Mouse (Mus musculus): ENCODE results near the gene Pml. TPM values are rescaled to one million over a fixed set of nuclear protein-coding genes. Genes with fewer than 3 reads are reported as not detected.
A peak's percentile ranks its signal among the peaks of the same experiment; 100 is the strongest.

Pml gene
- polyA plus RNA-seq, 1 experiment from 2014 or later = 8.2 TPM

GRCm38 (mm10) chr9:58248746-58249413 is 706 bp downstream of the Pml start:
- H3K27ac ChIP-seq = no peak overlapping the region
- peak overlapping the region; percentile 53; the same call in 1 of the 2 replicates for H3K9ac ChIP-seq
- no peaks in the 10 kb centered on the region for H3K36me3 ChIP-seq
- ATAC-seq (ENCODE audit: low FRiP score, low read depth) = no peak
- peaks cover 16% of the 10 kb centered on the region for H3K4me1 ChIP-seq
- 47% methylated on average over 7 of the region's 7 CpGs for WGBS
- no peaks in the 10 kb centered on the region for H3K9me3 ChIP-seq
- H3K4me2 ChIP-seq (replicated peaks) = peak overlapping the region; percentile 62
- H3K4me3 ChIP-seq = peak overlapping the region; percentile 32
- H3K27me3 ChIP-seq (replicated peaks) = no peaks in the 10 kb centered on the region

- Histone ChIP-seq H3K4me3 (no peak overlapping the region), H3K36me3 (no peaks in the 10 kb centered on the region), H3K9me3 (no peaks in the 10 kb centered on the region), H3K4me2 (replicated peaks) (peak overlapping the region; percentile 46), H3K27ac (no peak overlapping the region), H3K9ac (peak overlapping the region; percentile 42; the same call in 1 of the 2 replicates), H3K4me1 (peaks cover 18% of the 10 kb centered on the region), H3K27me3 (replicated peaks) (no peaks in the 10 kb centered on the region)
- WGBS = 16% methylated on average over 25 of the region's 25 CpGs
- peak; percentile 84; the same call in 1 of the 2 replicates for ATAC-seq (ENCODE audit: low FRiP score, low read depth)
Measured at GRCm38 (mm10) chr9:58247064-58247759, 2.4 kb downstream of the Pml start.

- H3K4me2 ChIP-seq (replicated peaks) = no peak overlapping the region
- WGBS = 43% methylated on average over 4 of the region's 4 CpGs
- no peak for ATAC-seq (ENCODE audit: low FRiP score, low read depth)
- H3K4me3 ChIP-seq = no peak overlapping the region
- no peaks in the 10 kb centered on the region for H3K9me3 ChIP-seq
- H3K27ac ChIP-seq = no peak overlapping the region
- peaks cover 28% of the 10 kb centered on the region for H3K4me1 ChIP-seq
- H3K36me3 ChIP-seq = no peaks in the 10 kb centered on the region
- no peak overlapping the region for H3K9ac ChIP-seq
- H3K27me3 ChIP-seq (replicated peaks) = no peaks in the 10 kb centered on the region
Measured at GRCm38 (mm10) chr9:58246083-58246591, 3.4 kb downstream of the Pml start.

GRCm38 (mm10) chr9:58243696-58244095 is 5.9 kb downstream of the Pml start:
- no peak for ATAC-seq (ENCODE audit: low FRiP score, low read depth)
- Histone ChIP-seq H3K4me2 (replicated peaks) (no peak overlapping the region), H3K36me3 (no peaks in the 10 kb centered on the region), H3K9me3 (no peaks in the 10 kb centered on the region), H3K4me1 (peaks cover 23% of the 10 kb centered on the region), H3K9ac (no peak overlapping the region), H3K27ac (no peak overlapping the region), H3K27me3 (replicated peaks) (no peaks in the 10 kb centered on the region), H3K4me3 (no peak overlapping the region)
- 87% methylated on average over 6 of the region's 6 CpGs for WGBS

- Histone ChIP-seq H3K36me3 (no peaks in the 10 kb centered on the region), H3K27me3 (replicated peaks) (no peaks in the 10 kb centered on the region), H3K9me3 (no peaks in the 10 kb centered on the region), H3K4me3 (no peak overlapping the region), H3K4me2 (replicated peaks) (no peak overlapping the region), H3K27ac (no peak overlapping the region), H3K9ac (no peak overlapping the region), H3K4me1 (peaks cover 23% of the 10 kb centered on the region)
- no peak for ATAC-seq (ENCODE audit: low FRiP score, low read depth)
- WGBS = 88% methylated on average over 5 of the region's 5 CpGs
Measured at GRCm38 (mm10) chr9:58242696-58243095, 6.9 kb downstream of the Pml start.

GRCm38 (mm10) chr9:58241780-58242485 is 7.7 kb downstream of the Pml start:
- Histone ChIP-seq H3K4me2 (replicated peaks) (no peak overlapping the region), H3K27ac (no peak overlapping the region), H3K4me3 (no peak overlapping the region), H3K27me3 (replicated peaks) (no peaks in the 10 kb centered on the region), H3K4me1 (peaks cover 20% of the 10 kb centered on the region; the same call in 1 of the 2 replicates), H3K36me3 (no peaks in the 10 kb centered on the region), H3K9me3 (no peaks in the 10 kb centered on the region), H3K9ac (no peak overlapping the region)
- WGBS = 56% methylated on average over 9 of the region's 9 CpGs
- 0 out of 2 replicates have a peak, but pooled peaks have one; percentile 44 for ATAC-seq (ENCODE audit: low FRiP score, low read depth)

- 97% methylated on average over 28 of the region's 28 CpGs for WGBS
- no peak for ATAC-seq (ENCODE audit: low FRiP score, low read depth)
- Histone ChIP-seq H3K36me3 (peaks cover 9% of the 10 kb centered on the region), H3K27me3 (replicated peaks) (no peaks in the 10 kb centered on the region), H3K9me3 (no peaks in the 10 kb centered on the region), H3K9ac (no peak overlapping the region), H3K4me1 (no peaks in the 10 kb centered on the region), H3K4me3 (no peak overlapping the region), H3K4me2 (replicated peaks) (no peak overlapping the region), H3K27ac (no peak overlapping the region)
Measured at GRCm38 (mm10) chr9:58234502-58235015, 15.0 kb downstream of the Pml start.

GRCm38 (mm10) chr9:58232374-58232773 is 17.2 kb downstream of the Pml start:
- peaks cover 21% of the 10 kb centered on the region for H3K36me3 ChIP-seq
- H3K27me3 ChIP-seq (replicated peaks) = no peaks in the 10 kb centered on the region
- ATAC-seq (ENCODE audit: low FRiP score, low read depth) = no peak
- H3K9ac ChIP-seq = no peak overlapping the region
- no peak overlapping the region for H3K4me3 ChIP-seq
- no peaks in the 10 kb centered on the region for H3K9me3 ChIP-seq
- H3K27ac ChIP-seq = no peak overlapping the region
- H3K4me2 ChIP-seq (replicated peaks) = no peak overlapping the region
- no peaks in the 10 kb centered on the region for H3K4me1 ChIP-seq
- WGBS = 80% methylated on average over 5 of the region's 5 CpGs

GRCm38 (mm10) chr9:58231746-58232145 is 17.8 kb downstream of the Pml start:
- Histone ChIP-seq H3K36me3 (peaks cover 21% of the 10 kb centered on the region), H3K4me1 (no peaks in the 10 kb centered on the region), H3K4me3 (no peak overlapping the region), H3K9ac (no peak overlapping the region), H3K27me3 (replicated peaks) (no peaks in the 10 kb centered on the region), H3K27ac (no peak overlapping the region), H3K9me3 (no peaks in the 10 kb centered on the region), H3K4me2 (replicated peaks) (no peak overlapping the region)
- WGBS = 67% methylated on average over 6 of the region's 6 CpGs
- no peak for ATAC-seq (ENCODE audit: low FRiP score, low read depth)

GRCm38 (mm10) chr9:58228777-58229466 is 20.7 kb downstream of the Pml start:
- Histone ChIP-seq H3K4me1 (no peaks in the 10 kb centered on the region), H3K4me2 (replicated peaks) (no peak overlapping the region), H3K36me3 (peaks cover 16% of the 10 kb centered on the region), H3K9me3 (no peaks in the 10 kb centered on the region), H3K4me3 (no peak overlapping the region), H3K9ac (no peak overlapping the region), H3K27me3 (replicated peaks) (no peaks in the 10 kb centered on the region), H3K27ac (no peak overlapping the region)
- 94% methylated on average over 9 of the region's 9 CpGs for WGBS
- no peak for ATAC-seq (ENCODE audit: low FRiP score, low read depth)

- ATAC-seq (ENCODE audit: low FRiP score, low read depth) = no peak
- Histone ChIP-seq H3K36me3 (peaks cover 16% of the 10 kb centered on the region), H3K9ac (no peak overlapping the region), H3K4me1 (no peaks in the 10 kb centered on the region), H3K27ac (no peak overlapping the region), H3K27me3 (replicated peaks) (no peaks in the 10 kb centered on the region), H3K4me2 (replicated peaks) (no peak overlapping the region), H3K4me3 (no peak overlapping the region), H3K9me3 (no peaks in the 10 kb centered on the region)
- WGBS = 67% methylated on average over 9 of the region's 9 CpGs
Measured at GRCm38 (mm10) chr9:58225915-58226913, 23.4 kb downstream of the Pml start.
